Mouse (Mus musculus): ENCODE measurements around the gene Snx11. TPM values are rescaled to one million over a fixed set of nuclear protein-coding genes. Genes with fewer than 3 reads are reported as not detected.
"Not testable (repeated sequence)": the region's sequence is repeated elsewhere in the genome, so short reads cannot be mapped to it uniquely, and the experiment has no call there.

The Snx11 gene
- total and polyA plus RNA-seq, 2 experiments = 6.3 to 8.1 TPM

DNA sequence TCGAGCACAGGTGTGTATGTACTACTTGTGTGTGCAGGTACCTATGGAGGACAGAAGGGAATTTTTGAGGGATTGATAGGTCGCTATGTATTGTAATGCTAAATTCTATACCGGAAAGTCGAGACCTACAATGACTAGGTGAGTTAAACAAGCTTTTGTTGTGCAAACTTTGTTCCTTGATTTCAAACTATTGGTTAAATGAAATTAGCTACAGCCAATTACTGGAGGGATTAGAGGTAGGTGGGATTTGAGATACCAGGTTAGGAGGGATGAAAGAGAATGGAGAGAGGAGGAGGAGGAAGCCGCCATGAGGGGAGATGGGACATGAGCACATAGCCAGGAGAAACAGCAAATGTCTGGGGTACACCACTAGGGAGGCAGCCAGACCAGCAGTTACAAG is 2.9 kb upstream of the Snx11 start:
- TF ChIP-seq CTCF (IDR thresholded peaks at IDR 0.05; ENCODE audit: low read depth, low read length) (no peak), POLR2A (IDR thresholded peaks at IDR 0.05; ENCODE audit: extremely low read depth, insufficient read depth, low read length) (no peak)
- Histone ChIP-seq H3K4me3 (ENCODE audit: insufficient read depth, low read depth, low read length) (no peak overlapping the region), H3K36me3 (ENCODE audit: control insufficient read depth, insufficient read depth, low read length) (no peaks in the 10 kb centered on the region), H3K27me3 (ENCODE audit: control insufficient read depth, insufficient read depth, low read length) (no peaks in the 10 kb centered on the region), H3K27ac (replicated peaks; ENCODE audit: insufficient read depth, low read depth, low read length) (no peak overlapping the region), H3K79me2 (ENCODE audit: control insufficient read depth, insufficient read depth, low read length) (no peaks in the 10 kb centered on the region), H3K9ac (ENCODE audit: low read depth, low read length) (no peak overlapping the region), H3K4me1 (ENCODE audit: control insufficient read depth, insufficient read depth, low read length) (peaks cover 7% of the 10 kb centered on the region; the same call in 1 of the 2 replicates)
- DNase-seq (ENCODE audit: extremely low read depth, low read depth, low spot score) = no peak
- WGBS = 88% methylated on average over 5 of the region's 5 CpGs

DNA sequence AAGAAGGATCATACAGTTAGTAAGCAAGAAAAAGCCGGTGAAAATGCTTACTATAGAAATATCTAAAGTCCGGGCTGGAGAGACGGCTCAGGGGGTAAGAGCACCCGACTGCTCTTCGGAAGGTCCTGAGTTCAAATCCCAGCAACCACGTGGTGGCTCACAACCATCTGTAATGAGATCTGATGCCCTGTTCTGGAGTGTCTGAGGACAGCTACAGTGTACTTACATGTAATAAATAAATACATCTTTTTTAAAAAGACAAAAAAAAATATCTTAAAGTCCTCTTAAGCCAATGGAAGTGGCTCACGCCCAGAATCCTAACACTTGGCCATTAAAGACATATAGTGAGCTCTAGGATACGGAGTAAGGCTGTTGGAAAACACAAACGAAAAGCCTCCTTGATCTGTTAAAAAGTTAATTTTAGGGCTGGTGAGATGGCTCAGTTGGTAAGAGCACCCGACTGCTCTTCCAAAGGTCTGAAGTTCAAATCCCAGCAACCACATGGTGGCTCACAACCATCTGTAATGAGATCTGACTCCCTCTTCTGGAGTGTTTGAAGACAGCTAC is 785 bp upstream of the Snx11 start:
- not testable (repeated sequence) for H3K27ac ChIP-seq (replicated peaks; ENCODE audit: insufficient read depth, low read depth, low read length); H3K9ac ChIP-seq (ENCODE audit: low read depth, low read length); H3K36me3 ChIP-seq (ENCODE audit: control insufficient read depth, insufficient read depth, low read length); H3K27me3 ChIP-seq (ENCODE audit: control insufficient read depth, insufficient read depth, low read length); H3K4me1 ChIP-seq (ENCODE audit: control insufficient read depth, insufficient read depth, low read length); H3K79me2 ChIP-seq (ENCODE audit: control insufficient read depth, insufficient read depth, low read length); DNase-seq (ENCODE audit: extremely low read depth, low read depth, low spot score); H3K4me3 ChIP-seq (ENCODE audit: insufficient read depth, low read depth, low read length)
- 67% methylated on average over 10 of the region's 10 CpGs for WGBS

GRCm38 (mm10) chr11:96776068-96776467 is 1.3 kb downstream of the Snx11 start:
- Histone ChIP-seq H3K27ac (replicated peaks; ENCODE audit: insufficient read depth, low read depth, low read length) (no peak overlapping the region), H3K4me1 (ENCODE audit: control insufficient read depth, insufficient read depth, low read length) (peaks cover 7% of the 10 kb centered on the region; the same call in 1 of the 2 replicates), H3K36me3 (ENCODE audit: control insufficient read depth, insufficient read depth, low read length) (peaks cover 6% of the 10 kb centered on the region; the same call in 1 of the 2 replicates), H3K27me3 (ENCODE audit: control insufficient read depth, insufficient read depth, low read length) (no peaks in the 10 kb centered on the region), H3K9ac (ENCODE audit: low read depth, low read length) (no peak overlapping the region), H3K79me2 (ENCODE audit: control insufficient read depth, insufficient read depth, low read length) (no peaks in the 10 kb centered on the region), H3K4me3 (ENCODE audit: insufficient read depth, low read depth, low read length) (no peak overlapping the region)
- TF ChIP-seq POLR2A (IDR thresholded peaks at IDR 0.05; ENCODE audit: extremely low read depth, insufficient read depth, low read length) (no peak), CTCF (IDR thresholded peaks at IDR 0.05; ENCODE audit: low read depth, low read length) (no peak)
- 50% methylated on average over 3 of the region's 3 CpGs for WGBS
- no peak for DNase-seq (ENCODE audit: extremely low read depth, low read depth, low spot score)

DNA sequence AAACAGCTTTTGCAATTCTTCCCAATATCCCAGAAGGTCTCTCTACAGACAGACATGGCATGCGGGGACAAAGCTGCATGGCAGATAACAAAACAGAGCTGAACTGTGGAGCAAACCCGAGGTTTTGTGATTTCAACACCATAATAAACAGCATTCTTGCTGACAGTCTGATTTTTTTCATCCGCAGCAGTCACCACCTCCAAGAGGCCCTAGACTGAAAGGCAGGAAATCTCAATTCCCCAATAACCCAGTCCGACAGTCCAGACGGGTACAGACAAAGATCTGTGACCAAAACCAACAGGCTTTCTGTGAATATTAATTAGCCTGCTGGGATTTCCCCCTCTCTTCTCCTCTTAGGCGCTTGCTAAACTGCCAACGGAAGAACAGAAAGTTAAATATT is 1.7 kb downstream of the Snx11 start:
- H3K36me3 ChIP-seq (ENCODE audit: control insufficient read depth, insufficient read depth, low read length) = peaks cover 10% of the 10 kb centered on the region; the same call in 1 of the 2 replicates
- DNase-seq (ENCODE audit: extremely low read depth, low read depth, low spot score) = no peak
- TF ChIP-seq CTCF (IDR thresholded peaks at IDR 0.05; ENCODE audit: low read depth, low read length) = no peak
- TF ChIP-seq POLR2A (IDR thresholded peaks at IDR 0.05; ENCODE audit: extremely low read depth, insufficient read depth, low read length) = no peak
- H3K4me3 ChIP-seq (ENCODE audit: insufficient read depth, low read depth, low read length) = no peak overlapping the region
- no peak overlapping the region for H3K9ac ChIP-seq (ENCODE audit: low read depth, low read length)
- WGBS = 60% methylated on average over 7 of the region's 7 CpGs
- peaks cover 7% of the 10 kb centered on the region; the same call in 1 of the 2 replicates for H3K4me1 ChIP-seq (ENCODE audit: control insufficient read depth, insufficient read depth, low read length)
- H3K79me2 ChIP-seq (ENCODE audit: control insufficient read depth, insufficient read depth, low read length) = no peaks in the 10 kb centered on the region
- no peak overlapping the region for H3K27ac ChIP-seq (replicated peaks; ENCODE audit: insufficient read depth, low read depth, low read length)
- no peaks in the 10 kb centered on the region for H3K27me3 ChIP-seq (ENCODE audit: control insufficient read depth, insufficient read depth, low read length)

- Histone ChIP-seq H3K27ac (replicated peaks; ENCODE audit: insufficient read depth, low read depth, low read length) (no peak overlapping the region), H3K4me1 (ENCODE audit: control insufficient read depth, insufficient read depth, low read length) (peaks cover 7% of the 10 kb centered on the region; the same call in 1 of the 2 replicates), H3K4me3 (ENCODE audit: insufficient read depth, low read depth, low read length) (no peak overlapping the region), H3K36me3 (ENCODE audit: control insufficient read depth, insufficient read depth, low read length) (peaks cover 14% of the 10 kb centered on the region; the same call in 1 of the 2 replicates), H3K79me2 (ENCODE audit: control insufficient read depth, insufficient read depth, low read length) (no peaks in the 10 kb centered on the region), H3K9ac (ENCODE audit: low read depth, low read length) (no peak overlapping the region), H3K27me3 (ENCODE audit: control insufficient read depth, insufficient read depth, low read length) (no peaks in the 10 kb centered on the region)
- no peak for TF ChIP-seq CTCF (IDR thresholded peaks at IDR 0.05; ENCODE audit: low read depth, low read length)
- no peak for TF ChIP-seq POLR2A (IDR thresholded peaks at IDR 0.05; ENCODE audit: extremely low read depth, insufficient read depth, low read length)
- DNase-seq (ENCODE audit: extremely low read depth, low read depth, low spot score) = no peak
- 88% methylated on average over 8 of the region's 8 CpGs for WGBS
Measured at GRCm38 (mm10) chr11:96775063-96775462, 2.3 kb downstream of the Snx11 start.

DNA sequence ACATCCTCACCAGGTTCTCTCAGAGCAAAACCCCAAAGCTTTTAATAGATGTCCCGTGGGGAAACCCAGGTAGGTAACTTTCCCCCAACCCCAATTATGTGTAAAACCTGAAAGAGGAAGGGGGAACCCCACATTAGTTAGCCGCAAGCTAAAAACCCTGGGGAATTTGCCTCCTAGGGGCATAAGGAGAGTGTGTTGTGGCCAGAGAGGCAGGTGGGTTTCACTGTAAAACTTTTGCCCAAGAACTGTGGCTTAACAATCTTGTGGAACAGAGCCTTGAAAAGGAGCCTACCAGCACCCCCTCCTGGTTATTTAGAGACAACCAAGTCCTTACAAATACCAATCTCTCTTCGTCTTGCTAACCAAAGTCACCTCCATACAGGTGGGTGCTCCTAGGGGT is 2.8 kb downstream of the Snx11 start:
- H3K9ac ChIP-seq (ENCODE audit: low read depth, low read length) = no peak overlapping the region
- DNase-seq (ENCODE audit: extremely low read depth, low read depth, low spot score) = no peak
- no peak overlapping the region for H3K4me3 ChIP-seq (ENCODE audit: insufficient read depth, low read depth, low read length)
- peaks cover 7% of the 10 kb centered on the region; the same call in 1 of the 2 replicates for H3K4me1 ChIP-seq (ENCODE audit: control insufficient read depth, insufficient read depth, low read length)
- no peak overlapping the region for H3K27ac ChIP-seq (replicated peaks; ENCODE audit: insufficient read depth, low read depth, low read length)
- no peaks in the 10 kb centered on the region for H3K27me3 ChIP-seq (ENCODE audit: control insufficient read depth, insufficient read depth, low read length)
- WGBS = 83% methylated on average over 3 of the region's 3 CpGs
- TF ChIP-seq POLR2A (IDR thresholded peaks at IDR 0.05; ENCODE audit: extremely low read depth, insufficient read depth, low read length) = no peak
- no peak for TF ChIP-seq CTCF (IDR thresholded peaks at IDR 0.05; ENCODE audit: low read depth, low read length)
- H3K36me3 ChIP-seq (ENCODE audit: control insufficient read depth, insufficient read depth, low read length) = peaks cover 14% of the 10 kb centered on the region; the same call in 1 of the 2 replicates
- H3K79me2 ChIP-seq (ENCODE audit: control insufficient read depth, insufficient read depth, low read length) = no peaks in the 10 kb centered on the region

Data from liver, adult 2 months (tissue).